Mouse (Mus musculus): ENCODE measurements around the gene Shoc2. TPM values are rescaled to one million over a fixed set of nuclear protein-coding genes. Genes with fewer than 3 reads are reported as not detected.
"Not testable (repeated sequence)": the region's sequence is repeated elsewhere in the genome, so short reads cannot be mapped to it uniquely, and the experiment has no call there.

Gene Shoc2
- 26.1 and 29.8 TPM in 2 replicates for polyA plus RNA-seq (2015; fragmentation: Nextera tagmentation; extraction: Ambion mirVana)

DNA sequence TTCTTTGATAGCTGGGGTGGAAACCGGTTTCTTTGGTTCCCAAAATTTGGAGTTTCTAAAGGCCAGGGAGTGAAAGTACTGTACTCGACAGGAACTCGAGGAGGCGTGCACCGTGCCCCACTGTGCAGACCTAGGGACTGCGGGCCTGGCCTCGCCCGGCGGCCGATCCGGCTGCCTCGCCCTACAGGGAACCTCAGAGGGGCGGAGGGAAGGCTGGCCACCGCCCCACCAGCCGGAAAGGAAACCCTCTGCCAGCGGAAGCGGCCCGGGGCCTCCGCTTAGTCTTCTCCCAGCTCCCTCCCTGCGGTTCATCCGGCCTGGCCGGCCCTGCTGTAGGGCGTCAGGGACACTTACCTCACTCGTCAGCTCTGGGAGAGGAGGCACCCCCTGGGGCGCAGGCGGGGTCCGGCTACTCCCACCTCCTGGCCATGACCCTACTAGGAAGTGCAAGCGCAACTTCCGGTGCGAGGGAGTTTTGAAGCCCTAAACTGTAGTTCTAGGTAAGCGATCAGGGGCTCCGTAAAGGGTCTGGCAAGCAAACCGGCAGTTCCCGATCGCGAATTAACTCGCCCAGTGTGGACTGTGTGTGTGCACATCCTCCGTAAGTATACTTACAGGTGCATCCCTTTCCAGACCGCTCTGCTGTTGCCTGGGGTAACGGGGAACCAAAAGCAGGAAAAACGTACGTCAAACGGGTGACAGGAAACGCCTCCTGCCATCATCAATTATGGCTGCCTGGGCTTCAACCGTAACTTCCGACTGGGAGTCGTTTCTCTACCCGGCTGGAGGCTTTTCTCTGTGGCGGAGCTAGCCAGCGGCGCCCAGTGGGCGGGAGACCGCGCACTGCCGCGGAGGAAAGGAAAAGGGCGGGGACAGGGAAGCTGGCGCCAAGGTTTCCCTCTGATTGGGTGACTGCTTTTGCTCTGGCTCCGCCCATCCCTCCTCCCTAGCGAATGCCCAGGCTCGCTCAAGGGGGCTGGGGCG lies at the start of gene Shoc2, which contains the start of gene Bbip1:
Shoc2 (plus strand) TSS at position 505 of the 984 bp plus-strand sequence.
Bbip1 (minus strand) TSS at position 826 of the 984 bp plus-strand sequence.
- DNase-seq (ENCODE audit: low spot score), result peak; percentile 100

DNA sequence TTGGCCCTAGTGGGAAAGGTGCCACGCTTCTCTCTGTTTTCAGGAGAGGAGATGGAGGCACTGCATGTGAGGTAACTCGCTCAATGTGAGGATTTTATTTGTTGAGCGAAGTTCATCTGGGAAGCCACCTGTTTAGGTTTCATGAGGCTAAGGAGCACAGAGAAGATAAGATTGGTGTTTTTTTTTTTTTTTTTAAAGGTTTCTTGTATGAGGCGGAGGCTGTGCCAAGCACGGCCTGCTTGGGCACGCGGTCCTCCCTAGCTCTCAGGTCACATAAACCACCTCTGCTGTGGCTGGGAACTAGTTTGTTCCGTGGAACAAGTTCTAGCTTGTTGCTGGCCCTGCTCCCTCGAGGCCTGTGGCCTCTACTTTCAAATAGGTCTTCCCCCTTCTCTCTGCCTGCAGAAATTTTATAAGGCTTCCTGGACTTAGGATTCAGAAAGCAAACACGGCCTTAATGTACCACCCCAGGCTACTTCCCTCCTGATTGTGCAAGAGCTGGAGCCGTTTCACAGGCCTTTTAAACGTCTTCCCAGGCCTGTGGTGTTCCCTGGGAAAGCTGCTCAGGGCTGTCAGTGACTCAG lies 49.5 kb upstream of the Shoc2 start:
- DNase-seq (ENCODE audit: low spot score), result peak; percentile 24

DNA sequence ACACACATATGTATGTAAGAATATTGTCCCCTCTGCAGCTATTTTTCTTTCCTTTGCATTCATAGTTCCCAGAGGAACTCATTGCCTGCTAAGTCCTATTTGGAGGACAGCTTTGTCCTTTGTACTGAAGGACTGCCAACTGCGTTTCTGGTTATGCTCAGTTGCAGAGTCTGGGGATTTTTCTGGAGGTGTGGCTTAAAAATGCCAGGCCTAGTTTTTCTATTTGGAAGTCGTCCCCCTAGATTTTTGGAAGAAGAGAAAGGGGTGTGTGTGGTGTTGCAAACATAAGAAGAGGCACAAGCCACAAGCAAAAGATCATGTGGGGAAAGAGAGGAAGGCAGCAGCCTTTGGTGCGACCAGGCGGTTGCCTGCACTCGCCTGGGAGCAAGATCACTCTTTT lies 46.1 kb upstream of the Shoc2 start:
- no peak for DNase-seq (ENCODE audit: low spot score)

DNA sequence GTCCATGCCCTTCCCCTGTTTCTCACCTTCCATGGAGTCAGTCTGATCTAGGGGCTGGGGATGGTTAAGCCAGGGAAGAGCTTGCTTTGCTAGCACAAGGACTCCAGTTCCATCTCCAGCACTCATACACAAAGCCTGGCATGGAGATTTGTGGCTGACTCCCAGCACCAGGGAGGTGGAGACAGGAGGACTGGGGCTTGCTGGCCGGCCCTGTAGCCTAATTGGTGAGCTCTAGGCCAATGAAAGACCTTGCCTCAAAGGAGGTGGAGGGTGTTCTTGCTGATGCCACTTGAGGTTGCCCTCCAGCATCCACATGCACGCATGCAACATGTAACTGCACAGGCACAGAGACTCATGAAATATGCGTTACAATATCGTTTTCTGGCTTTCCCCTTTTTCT lies 45.6 kb upstream of the Shoc2 start:
- DNase-seq (ENCODE audit: low spot score), result no peak

DNA sequence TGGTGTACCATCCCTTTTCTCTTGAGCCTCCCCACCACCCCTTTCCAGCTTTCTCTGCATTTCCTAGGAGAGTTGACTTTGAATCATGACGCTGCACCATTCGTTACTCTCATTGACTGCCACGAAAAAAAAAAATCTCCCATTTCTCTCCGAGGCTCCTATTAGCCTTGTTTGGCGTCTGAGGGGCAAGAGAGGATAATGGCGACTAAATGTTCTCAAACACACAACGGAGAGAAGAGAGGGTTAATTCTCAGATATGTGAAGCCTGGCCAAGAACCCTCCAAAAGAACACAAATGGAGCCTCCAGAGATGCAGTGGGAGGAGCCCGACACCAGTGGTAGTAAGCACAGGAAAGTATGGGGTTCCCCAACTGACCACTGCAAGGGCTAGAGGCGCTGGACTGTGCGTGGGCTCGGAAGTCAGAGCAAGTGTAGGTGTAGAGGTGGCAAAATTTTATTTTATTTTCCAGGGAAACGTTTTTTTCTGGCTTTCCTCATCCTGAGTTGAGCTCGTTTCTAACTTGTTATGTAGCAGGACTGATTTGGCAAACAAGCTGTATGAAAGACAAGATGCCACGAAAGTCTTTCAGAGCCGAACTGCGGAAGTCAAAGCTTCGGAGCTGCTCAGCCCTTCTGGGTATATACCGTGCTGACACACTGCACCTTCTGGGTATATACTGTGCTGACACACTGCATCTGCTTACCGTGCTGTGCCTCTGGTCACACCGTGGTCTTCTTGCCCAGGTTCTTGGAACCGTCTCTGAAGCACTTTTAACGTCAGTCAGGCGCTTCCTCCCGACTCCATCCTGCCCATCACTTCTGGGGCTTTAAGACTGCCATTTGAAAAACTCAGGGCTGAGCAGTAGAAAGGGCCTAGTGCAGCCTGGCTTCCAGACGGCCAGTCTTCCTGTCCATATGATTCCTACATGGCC lies 44.9 kb upstream of the Shoc2 start:
- no peak for DNase-seq (ENCODE audit: low spot score)

DNA sequence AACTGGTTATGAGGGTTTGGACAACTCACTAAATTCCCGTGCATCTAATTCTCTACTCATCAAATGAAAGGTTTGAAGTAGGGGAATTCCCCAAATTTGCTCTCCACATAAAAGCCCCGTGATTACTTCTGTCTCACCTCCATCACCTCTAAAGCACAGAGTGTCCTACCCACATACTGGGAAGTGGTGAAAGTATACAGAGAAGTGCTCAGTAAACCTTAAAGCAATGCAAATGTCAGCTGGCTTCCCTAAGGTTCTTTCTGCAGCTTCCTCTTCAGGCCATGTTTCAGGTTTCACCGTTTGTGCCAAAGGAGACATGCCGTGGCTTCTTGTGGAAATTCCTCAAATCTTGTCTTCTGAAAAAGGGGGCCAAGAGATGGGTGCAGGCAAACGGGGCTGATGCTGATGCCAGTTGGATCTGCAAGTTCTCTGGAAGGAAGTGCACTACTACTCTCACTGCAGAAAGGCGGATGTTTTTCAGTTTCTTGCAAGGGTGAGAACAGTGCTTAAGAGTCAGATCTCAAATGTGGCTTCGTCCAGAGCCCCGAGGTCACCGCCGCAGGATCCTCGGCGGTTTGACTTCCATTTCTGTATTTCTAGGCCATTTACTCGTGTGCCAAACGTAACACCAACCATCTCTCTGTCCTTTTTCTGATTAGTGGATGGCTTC lies 44.0 kb upstream of the Shoc2 start:
- DNase-seq (ENCODE audit: low spot score), result peak; percentile 22

DNA sequence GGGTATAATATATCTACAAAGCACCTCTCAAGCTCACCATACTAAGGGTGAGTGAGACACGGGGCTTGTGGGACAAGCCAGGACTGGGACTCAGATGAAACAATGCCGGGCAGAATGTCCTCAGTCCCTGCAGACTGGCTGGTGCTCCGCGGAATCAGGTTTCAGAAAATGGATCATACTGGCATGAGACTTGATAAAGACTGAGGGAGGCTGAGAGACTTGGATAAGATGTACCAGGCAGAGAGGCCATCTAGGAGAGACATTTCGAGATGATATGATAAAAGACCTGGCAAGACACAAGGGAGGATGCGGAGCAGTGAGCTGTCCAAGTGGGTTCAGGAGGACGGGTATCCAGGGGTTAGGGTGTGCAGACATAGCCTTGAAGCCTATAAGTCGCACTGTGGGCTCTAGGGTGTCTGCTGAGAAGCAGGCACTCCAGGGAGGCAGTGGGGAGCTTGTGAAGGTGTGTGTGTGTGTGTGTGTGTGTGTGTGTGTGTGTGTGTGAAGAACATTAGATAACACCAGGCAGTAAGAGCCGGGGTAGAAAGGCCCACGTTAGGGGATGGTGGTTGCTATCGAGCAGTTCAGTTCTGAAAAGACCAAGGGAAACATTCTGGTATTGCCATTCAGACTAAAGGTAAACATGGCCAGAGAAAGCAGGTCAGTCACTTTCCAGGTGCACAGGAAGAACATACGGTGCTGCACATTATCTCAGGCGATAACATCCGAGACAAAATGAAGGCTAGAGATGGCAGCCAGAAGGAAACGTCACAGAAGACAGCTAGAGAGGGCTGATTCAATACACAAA lies 42.0 kb upstream of the Shoc2 start:
- DNase-seq (ENCODE audit: low spot score), result peak; percentile 67

DNA sequence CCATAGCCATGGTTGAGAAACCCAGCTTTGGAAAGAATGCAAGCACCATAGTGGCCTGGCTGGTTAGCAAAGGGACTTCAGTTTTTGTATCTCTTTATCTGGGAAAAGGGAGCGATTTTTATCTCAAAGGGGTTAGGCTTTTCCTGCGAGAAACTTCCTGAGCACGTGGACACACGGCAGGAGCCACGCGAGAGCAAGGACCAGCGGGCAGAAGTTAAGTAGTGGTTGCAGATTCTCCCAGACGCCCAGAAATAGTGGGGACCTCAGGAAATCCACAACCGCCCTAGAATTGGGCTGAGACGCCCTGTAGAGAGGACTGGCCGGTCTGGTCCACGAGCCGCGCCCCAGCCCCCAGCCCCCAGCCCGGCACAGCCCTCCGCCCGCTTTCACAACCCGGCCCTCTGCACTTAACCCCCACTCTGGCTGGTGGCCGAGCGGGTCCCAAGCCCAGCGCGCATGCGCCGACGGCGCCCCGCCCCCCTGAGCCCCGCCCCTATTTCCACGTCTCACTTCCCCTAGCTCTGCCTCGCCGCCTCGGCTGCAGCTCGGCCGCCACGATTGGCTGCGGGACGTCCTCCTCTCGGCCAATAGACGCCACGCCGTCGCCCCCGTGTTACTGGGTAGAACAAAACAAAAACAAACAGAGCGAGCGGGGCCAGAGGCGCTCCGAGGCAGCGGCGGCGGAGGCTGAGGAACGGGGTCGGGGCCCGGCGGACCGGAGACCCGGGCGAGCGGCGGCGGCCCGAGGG lies 41.2 kb upstream of the Shoc2 start:
- peak; percentile 99 for DNase-seq (ENCODE audit: low spot score)

DNA sequence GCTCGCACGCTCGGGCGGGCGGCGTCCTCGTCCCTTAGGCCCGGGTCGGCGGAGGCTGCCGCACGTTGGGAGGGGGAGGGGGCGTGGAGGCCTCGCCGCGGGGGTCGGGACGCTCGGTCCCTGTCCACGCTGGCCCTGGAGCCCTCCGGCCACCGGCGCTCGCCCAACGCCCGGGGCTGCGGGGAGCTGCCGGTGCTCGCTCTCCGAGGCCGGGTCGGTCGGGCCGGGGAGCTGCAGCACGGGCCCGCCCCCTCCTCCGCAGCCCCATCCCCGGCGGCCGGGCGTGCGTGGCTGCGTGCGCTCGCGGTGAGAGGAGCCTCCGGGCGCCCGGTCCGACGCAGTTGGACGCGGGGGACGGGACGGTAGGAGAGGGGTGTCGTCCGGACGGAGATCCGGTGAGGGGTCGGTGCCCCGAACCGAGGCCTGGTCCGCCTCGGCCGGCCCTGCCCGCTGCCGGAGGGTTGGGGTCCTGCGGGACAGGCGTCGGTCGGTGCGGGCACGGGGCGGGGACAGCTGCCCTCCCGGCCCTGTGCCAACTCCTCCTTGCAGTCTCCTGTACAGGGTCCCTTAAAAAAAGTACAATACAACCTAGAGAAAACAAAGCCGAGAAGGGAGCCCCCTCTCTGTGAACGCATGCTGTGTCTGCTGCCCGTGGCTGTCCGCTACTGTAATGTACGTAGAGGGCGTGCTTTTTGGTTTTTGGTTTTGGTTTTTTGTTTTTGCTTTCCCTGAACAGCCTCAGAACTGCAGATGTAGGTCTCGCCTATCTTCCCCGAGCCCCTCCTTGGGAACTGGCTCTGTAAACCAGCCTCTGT lies 40.4 kb upstream of the Shoc2 start:
- peak; percentile 74 for DNase-seq (ENCODE audit: low spot score)

DNA sequence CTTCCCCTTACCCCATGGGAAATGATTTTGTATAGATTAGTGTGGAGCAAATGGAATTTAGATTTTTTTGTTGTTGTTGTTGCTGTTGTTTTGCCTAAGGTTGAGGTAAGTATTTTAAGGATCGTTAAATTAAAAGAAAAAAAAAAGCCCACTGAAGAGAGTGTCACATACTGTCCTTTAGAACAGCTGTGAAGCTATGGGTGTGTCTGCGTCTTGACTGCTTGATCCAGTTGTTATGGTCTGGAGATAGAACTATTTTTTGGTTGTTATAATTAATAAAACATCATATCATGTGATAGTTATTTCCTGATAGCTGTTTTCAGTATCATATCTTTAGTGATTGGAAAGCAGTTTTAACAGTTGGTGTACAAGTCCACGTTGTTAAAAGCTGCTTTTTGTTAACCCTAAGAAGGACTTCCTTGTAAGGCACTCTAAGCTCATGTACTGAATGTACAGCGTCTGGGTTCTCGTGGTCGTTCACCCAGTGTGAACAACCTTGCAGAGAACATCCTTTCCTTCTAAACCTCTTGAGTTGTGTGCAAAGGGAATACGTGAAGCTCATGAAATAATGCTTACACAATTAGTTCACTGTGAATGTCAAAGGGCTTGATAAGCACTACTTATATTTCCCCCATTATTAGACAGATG lies 39.1 kb upstream of the Shoc2 start:
- no peak for DNase-seq (ENCODE audit: low spot score)

DNA sequence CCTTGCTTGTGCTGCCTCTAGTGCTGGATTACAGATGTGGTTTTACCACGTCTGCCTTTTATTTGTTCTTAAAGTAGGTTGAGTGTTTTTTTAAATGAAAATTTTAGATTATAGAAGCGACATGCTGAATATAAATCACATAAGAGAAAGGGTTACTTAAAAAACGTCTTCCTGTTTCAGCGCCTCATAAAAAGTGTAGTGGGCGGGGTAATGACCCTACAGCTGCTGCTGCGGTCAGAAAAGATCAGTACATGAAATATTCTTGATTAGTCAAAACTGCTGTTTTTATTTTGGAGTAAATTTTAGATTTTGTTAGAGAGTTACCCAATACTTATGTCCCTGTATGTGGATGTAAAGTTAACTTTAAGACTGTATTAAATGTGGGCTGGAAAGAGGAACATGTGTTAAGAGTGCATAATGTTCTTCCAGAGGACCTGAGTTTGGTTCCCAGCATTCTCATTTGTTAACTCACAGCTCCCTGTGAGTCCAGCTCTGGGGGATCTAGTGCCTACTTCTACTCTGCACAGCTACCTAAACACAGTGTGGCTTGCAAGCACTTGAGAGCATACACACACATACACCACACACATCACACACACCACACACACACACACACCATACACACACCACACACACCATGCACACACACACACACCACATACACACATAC lies 37.9 kb upstream of the Shoc2 start:
- no peak for DNase-seq (ENCODE audit: low spot score)

DNA sequence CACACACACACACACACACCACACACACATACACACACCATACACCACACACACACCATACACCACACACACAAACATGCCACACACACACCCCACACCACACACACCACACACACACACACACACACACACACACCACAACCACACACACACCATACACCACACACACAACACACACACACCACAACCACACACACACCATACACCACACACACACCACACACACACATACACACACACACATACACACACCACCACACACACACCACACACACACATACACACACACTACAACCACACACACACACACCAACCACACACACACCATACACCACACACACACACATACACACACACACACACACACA lies 37.4 kb upstream of the Shoc2 start:
- DNase-seq (ENCODE audit: low spot score), result not testable (repeated sequence)

DNA sequence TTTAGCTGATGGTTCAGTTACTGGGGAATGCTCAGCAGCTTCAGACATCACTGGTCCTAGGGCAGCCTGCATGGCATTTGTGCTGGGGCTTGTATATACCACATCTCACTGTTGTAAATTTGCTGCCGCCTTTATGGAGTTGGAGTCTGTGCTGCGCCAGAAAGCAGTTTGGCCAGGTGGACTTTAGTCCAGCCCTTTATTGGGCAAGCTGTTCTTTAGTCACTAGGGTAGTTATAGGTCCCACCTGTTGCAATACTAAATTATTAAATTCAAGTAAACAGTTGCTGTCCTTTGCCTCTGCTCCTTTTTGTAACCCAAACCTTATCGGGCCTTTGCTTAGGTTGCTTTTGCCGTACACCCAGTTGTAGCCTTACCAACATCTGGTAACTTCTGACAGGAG lies 29.2 kb upstream of the Shoc2 start:
- no peak for DNase-seq (ENCODE audit: low spot score)

DNA sequence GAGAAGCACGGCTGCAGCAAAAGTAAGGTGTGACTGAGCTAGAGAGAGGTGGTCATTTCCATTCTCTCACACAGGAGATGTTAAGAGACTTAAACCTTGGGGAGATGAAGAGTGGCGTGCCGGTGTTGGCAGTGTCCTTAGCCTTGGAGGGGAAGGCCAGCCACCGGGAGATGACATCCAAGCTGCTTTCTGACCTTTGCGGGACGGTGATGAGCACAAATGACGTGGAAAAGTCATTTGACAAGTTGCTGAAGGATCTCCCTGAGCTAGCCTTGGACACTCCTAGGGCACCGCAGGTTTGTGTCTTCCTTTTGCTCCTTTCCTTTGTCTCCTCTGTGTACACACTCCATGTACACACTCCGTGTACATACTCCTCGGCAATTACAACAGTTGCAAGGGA lies 24.6 kb upstream of the Shoc2 start:
- DNase-seq (ENCODE audit: low spot score), result no peak

DNA sequence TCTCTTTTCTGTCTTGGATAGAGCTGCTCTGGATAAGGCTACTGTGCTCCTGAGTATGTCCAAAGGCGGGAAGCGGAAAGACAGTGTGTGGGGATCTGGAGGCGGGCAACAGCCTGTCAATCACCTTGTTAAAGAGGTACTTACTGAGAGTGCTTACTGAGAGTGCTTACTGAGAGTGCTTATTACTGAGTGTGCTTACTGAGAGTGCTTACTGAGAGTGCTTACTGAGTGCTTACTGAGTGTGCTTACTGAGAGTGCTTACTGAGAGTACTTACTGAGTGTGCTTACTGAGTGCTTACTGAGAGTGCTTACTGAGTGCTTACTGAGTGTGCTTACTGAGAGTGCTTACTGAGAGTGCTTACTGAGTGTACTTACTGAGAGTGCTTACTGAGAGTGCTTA lies 22.1 kb upstream of the Shoc2 start:
- not testable (repeated sequence) for DNase-seq (ENCODE audit: low spot score)

DNA sequence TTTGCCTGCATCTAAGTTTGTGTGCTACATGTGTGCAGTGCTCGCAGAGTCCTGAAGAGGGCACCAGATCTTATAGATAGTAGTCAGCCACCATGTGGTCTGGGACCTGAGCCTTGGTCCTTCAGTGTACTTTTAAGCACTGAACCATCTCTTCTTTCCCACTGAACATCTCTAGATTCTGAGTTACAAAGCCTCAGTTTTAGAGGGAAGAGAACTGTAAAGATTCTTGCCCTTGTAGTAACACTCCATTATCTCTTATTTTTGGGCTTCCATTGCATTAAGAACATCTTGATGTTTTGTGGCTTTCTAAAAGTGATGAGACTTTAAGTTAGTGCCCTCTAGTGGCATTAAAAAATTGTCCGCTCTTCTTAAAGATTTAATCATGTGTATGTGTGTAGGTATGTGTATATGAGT lies 18.8 kb upstream of the Shoc2 start:
- peak; percentile 67 for DNase-seq (ENCODE audit: low spot score)

DNA sequence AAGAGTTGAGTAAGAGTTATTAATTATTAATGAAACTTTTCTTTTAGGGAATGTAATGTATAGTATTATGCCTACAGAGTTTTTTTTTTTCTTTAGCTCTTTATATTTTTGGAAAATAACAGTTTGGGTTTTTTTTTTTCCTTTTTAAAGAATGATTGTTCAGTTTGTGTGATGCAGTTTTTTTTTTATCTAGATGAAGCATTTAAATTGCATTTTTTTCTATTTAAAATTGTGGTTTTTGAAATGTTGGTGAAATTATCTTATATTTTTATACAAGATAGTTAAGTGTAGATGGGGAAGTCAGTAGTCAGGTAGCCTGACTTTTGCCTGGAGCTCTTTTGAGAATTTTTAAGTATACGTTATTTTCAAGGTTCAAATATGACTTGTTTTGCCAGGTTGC lies 17.4 kb upstream of the Shoc2 start:
- DNase-seq (ENCODE audit: low spot score), result no peak

Measured in thymus, postnatal 0 days (tissue).